Mouse (Mus musculus): ENCODE measurements around the gene Lrrc20. TPM values are rescaled to one million over a fixed set of nuclear protein-coding genes. Genes with fewer than 3 reads are reported as not detected.
"Not testable (repeated sequence)": the region's sequence is repeated elsewhere in the genome, so short reads cannot be mapped to it uniquely, and the experiment has no call there.

The Lrrc20 gene
- polyA plus RNA-seq, 1 experiment from 2014 or later = 9.7 TPM

GRCm38 (mm10) chr10:61597991-61598390 is 122.4 kb downstream of the Lrrc20 start:
- ATAC-seq (ENCODE audit: low read depth) = no peak

GRCm38 (mm10) chr10:61599556-61600114 is 124.0 kb downstream of the Lrrc20 start:
- peaks cover 32% of the 10 kb centered on the region for H3K27me3 ChIP-seq (replicated peaks; ENCODE audit: control insufficient read depth, insufficient read depth, low read length)
- H3K4me1 ChIP-seq (ENCODE audit: control insufficient read depth, insufficient read depth, low read length) = no peaks in the 10 kb centered on the region
- 60% methylated on average over 9 of the region's 9 CpGs for WGBS
- H3K27ac ChIP-seq (replicated peaks; ENCODE audit: low read depth, low read length) = no peak overlapping the region
- H3K4me2 ChIP-seq (ENCODE audit: low read depth, low read length) = no peak overlapping the region
- no peak overlapping the region for H3K9ac ChIP-seq (ENCODE audit: low read depth, low read length)
- no peak for DNase-seq (ENCODE audit: low spot score)
- no peaks in the 10 kb centered on the region for H3K36me3 ChIP-seq (ENCODE audit: control insufficient read depth, insufficient read depth, low read length)
- H3K9me3 ChIP-seq (ENCODE audit: control insufficient read depth, low read length) = 0 out of 2 replicates have a peak, but pooled peaks cover 5% of the 10 kb centered on the region
- no peak for ATAC-seq (ENCODE audit: low read depth)
- H3K4me3 ChIP-seq (ENCODE audit: low read depth, low read length) = no peak overlapping the region

More at GRCm38 (mm10) chr10:61597991-61598390, 122.4 kb downstream of the Lrrc20 start:
- 59% methylated on average over 7 of the region's 7 CpGs for WGBS
- no peaks in the 10 kb centered on the region for H3K4me1 ChIP-seq (ENCODE audit: control insufficient read depth, insufficient read depth, low read length)
- no peaks in the 10 kb centered on the region for H3K36me3 ChIP-seq (ENCODE audit: control insufficient read depth, insufficient read depth, low read length)
- no peak overlapping the region for H3K4me3 ChIP-seq (ENCODE audit: low read depth, low read length)
- 0 out of 2 replicates have a peak, but pooled peaks cover 5% of the 10 kb centered on the region for H3K9me3 ChIP-seq (ENCODE audit: control insufficient read depth, low read length)
- H3K27ac ChIP-seq (replicated peaks; ENCODE audit: low read depth, low read length) = no peak overlapping the region
- H3K9ac ChIP-seq (ENCODE audit: low read depth, low read length) = no peak overlapping the region
- H3K4me2 ChIP-seq (ENCODE audit: low read depth, low read length) = no peak overlapping the region
- no peak for DNase-seq (ENCODE audit: low spot score)
- H3K27me3 ChIP-seq (replicated peaks; ENCODE audit: control insufficient read depth, insufficient read depth, low read length) = peaks cover 43% of the 10 kb centered on the region

- ATAC-seq (ENCODE audit: low read depth) (peak; percentile 73), DNase-seq (ENCODE audit: low spot score) (peak; percentile 75)
- H3K9ac ChIP-seq (ENCODE audit: low read depth, low read length) = no peak overlapping the region
- peaks cover 6% of the 10 kb centered on the region for H3K27me3 ChIP-seq (replicated peaks; ENCODE audit: control insufficient read depth, insufficient read depth, low read length)
- no peaks in the 10 kb centered on the region for H3K4me1 ChIP-seq (ENCODE audit: control insufficient read depth, insufficient read depth, low read length)
- H3K4me2 ChIP-seq (ENCODE audit: low read depth, low read length) = peak overlapping the region; percentile 36
- H3K4me3 ChIP-seq (ENCODE audit: low read depth, low read length) = no peak overlapping the region
- WGBS = 9% methylated on average over 14 of the region's 14 CpGs
- H3K36me3 ChIP-seq (ENCODE audit: control insufficient read depth, insufficient read depth, low read length) = no peaks in the 10 kb centered on the region
- H3K9me3 ChIP-seq (ENCODE audit: control insufficient read depth, low read length) = 0 out of 2 replicates have a peak, but pooled peaks cover 5% of the 10 kb centered on the region
- no peak overlapping the region for H3K27ac ChIP-seq (replicated peaks; ENCODE audit: low read depth, low read length)
These were observed 126.9 kb downstream of the Lrrc20 start for GRCm38 (mm10) chr10:61602283-61603033.

- Histone ChIP-seq H3K36me3 (ENCODE audit: control insufficient read depth, insufficient read depth, low read length) (no peaks in the 10 kb centered on the region), H3K4me3 (ENCODE audit: low read depth, low read length) (no peak overlapping the region), H3K4me1 (ENCODE audit: control insufficient read depth, insufficient read depth, low read length) (no peaks in the 10 kb centered on the region), H3K9me3 (ENCODE audit: control insufficient read depth, low read length) (0 out of 2 replicates have a peak, but pooled peaks cover 5% of the 10 kb centered on the region), H3K27ac (replicated peaks; ENCODE audit: low read depth, low read length) (no peak overlapping the region), H3K27me3 (replicated peaks; ENCODE audit: control insufficient read depth, insufficient read depth, low read length) (no peaks in the 10 kb centered on the region), H3K4me2 (ENCODE audit: low read depth, low read length) (no peak overlapping the region), H3K9ac (ENCODE audit: low read depth, low read length) (no peak overlapping the region)
- DNase-seq (ENCODE audit: low spot score) (no peak), ATAC-seq (ENCODE audit: low read depth) (no peak)
- whole genome bisulfite sequencing = 68% methylated on average over 10 of the region's 10 CpGs
These were observed 128.9 kb downstream of the Lrrc20 start for GRCm38 (mm10) chr10:61604376-61605065.

GRCm38 (mm10) chr10:61605381-61605780 is 129.8 kb downstream of the Lrrc20 start:
- 68% methylated on average over 11 of the region's 11 CpGs for WGBS

GRCm38 (mm10) chr10:61605851-61606250 is 130.2 kb downstream of the Lrrc20 start:
- Histone ChIP-seq H3K4me2 (ENCODE audit: low read depth, low read length) (no peak overlapping the region), H3K36me3 (ENCODE audit: control insufficient read depth, insufficient read depth, low read length) (no peaks in the 10 kb centered on the region), H3K27ac (replicated peaks; ENCODE audit: low read depth, low read length) (no peak overlapping the region), H3K4me3 (ENCODE audit: low read depth, low read length) (no peak overlapping the region), H3K9me3 (ENCODE audit: control insufficient read depth, low read length) (0 out of 2 replicates have a peak, but pooled peaks cover 2% of the 10 kb centered on the region), H3K4me1 (ENCODE audit: control insufficient read depth, insufficient read depth, low read length) (no peaks in the 10 kb centered on the region), H3K9ac (ENCODE audit: low read depth, low read length) (no peak overlapping the region), H3K27me3 (replicated peaks; ENCODE audit: control insufficient read depth, insufficient read depth, low read length) (no peaks in the 10 kb centered on the region)
- peak; percentile 39 for DNase-seq (ENCODE audit: low spot score)
- no peak for ATAC-seq (ENCODE audit: low read depth)
- 19% methylated on average over 8 of the region's 8 CpGs for WGBS

More at GRCm38 (mm10) chr10:61605381-61605780, 129.8 kb downstream of the Lrrc20 start:
- H3K4me1 ChIP-seq (ENCODE audit: control insufficient read depth, insufficient read depth, low read length); H3K4me3 ChIP-seq (ENCODE audit: low read depth, low read length); H3K9ac ChIP-seq (ENCODE audit: low read depth, low read length); DNase-seq (ENCODE audit: low spot score); H3K27ac ChIP-seq (replicated peaks; ENCODE audit: low read depth, low read length); H3K27me3 ChIP-seq (replicated peaks; ENCODE audit: control insufficient read depth, insufficient read depth, low read length); H3K9me3 ChIP-seq (ENCODE audit: control insufficient read depth, low read length); H3K4me2 ChIP-seq (ENCODE audit: low read depth, low read length); ATAC-seq (ENCODE audit: low read depth); H3K36me3 ChIP-seq (ENCODE audit: control insufficient read depth, insufficient read depth, low read length): not testable (repeated sequence)

- DNase-seq (ENCODE audit: low spot score) (no peak), ATAC-seq (ENCODE audit: low read depth) (no peak)
- H3K36me3 ChIP-seq (ENCODE audit: control insufficient read depth, insufficient read depth, low read length) = no peaks in the 10 kb centered on the region
- no peak overlapping the region for H3K4me2 ChIP-seq (ENCODE audit: low read depth, low read length)
- no peaks in the 10 kb centered on the region for H3K27me3 ChIP-seq (replicated peaks; ENCODE audit: control insufficient read depth, insufficient read depth, low read length)
- H3K4me1 ChIP-seq (ENCODE audit: control insufficient read depth, insufficient read depth, low read length) = no peaks in the 10 kb centered on the region
- H3K9me3 ChIP-seq (ENCODE audit: control insufficient read depth, low read length) = no peaks in the 10 kb centered on the region
- no peak overlapping the region for H3K4me3 ChIP-seq (ENCODE audit: low read depth, low read length)
- no peak overlapping the region for H3K27ac ChIP-seq (replicated peaks; ENCODE audit: low read depth, low read length)
- H3K9ac ChIP-seq (ENCODE audit: low read depth, low read length) = no peak overlapping the region
These were observed 132.6 kb downstream of the Lrrc20 start for GRCm38 (mm10) chr10:61608233-61608632.

- Histone ChIP-seq H3K9me3 (ENCODE audit: control insufficient read depth, low read length) (no peaks in the 10 kb centered on the region), H3K27ac (replicated peaks; ENCODE audit: low read depth, low read length) (no peak overlapping the region), H3K4me1 (ENCODE audit: control insufficient read depth, insufficient read depth, low read length) (no peaks in the 10 kb centered on the region), H3K4me2 (ENCODE audit: low read depth, low read length) (no peak overlapping the region), H3K27me3 (replicated peaks; ENCODE audit: control insufficient read depth, insufficient read depth, low read length) (no peaks in the 10 kb centered on the region), H3K36me3 (ENCODE audit: control insufficient read depth, insufficient read depth, low read length) (no peaks in the 10 kb centered on the region), H3K9ac (ENCODE audit: low read depth, low read length) (no peak overlapping the region), H3K4me3 (ENCODE audit: low read depth, low read length) (no peak overlapping the region)
- whole genome bisulfite sequencing = 59% methylated on average over 8 of the region's 8 CpGs
- ATAC-seq (ENCODE audit: low read depth) = peak; percentile 47; the same call in 1 of the 2 replicates
- peak; percentile 50 for DNase-seq (ENCODE audit: low spot score)
These were observed 135.1 kb downstream of the Lrrc20 start for GRCm38 (mm10) chr10:61610650-61611235.

All from embryonic facial prominence, embryonic 14.5 days (tissue).